Mouse (Mus musculus): Measurements from ENCODE around the gene Cdc7.
"Not testable (repeated sequence)": the region's sequence is repeated elsewhere in the genome, so short reads cannot be mapped to it uniquely, and the experiment has no call there.

Cdc7 gene

GRCm38 (mm10) chr5:106963584-106964512 lies at the start of gene Cdc7:
Gene Cdc7, plus strand, starts transcription at chr5:106964322.
- peak; percentile 95 for DNase-seq

GRCm38 (mm10) chr5:106919315-106919714 lies 44.8 kb upstream of the Cdc7 start:
- DNase-seq, result no peak

GRCm38 (mm10) chr5:106925488-106926368 lies 38.4 kb upstream of the Cdc7 start, which contains the start of gene Hfm1:
Gene Hfm1, minus strand, starts transcription at chr5:106926321.
- peak; percentile 46 for DNase-seq

- no peak for DNase-seq
Observed at GRCm38 (mm10) chr5:106926369-106926686, 37.8 kb upstream of the Cdc7 start.

- no peak for DNase-seq
Observed at GRCm38 (mm10) chr5:106927996-106928395, 36.1 kb upstream of the Cdc7 start.

- DNase-seq, result no peak
Observed at GRCm38 (mm10) chr5:106946342-106946741, 17.8 kb upstream of the Cdc7 start.

- DNase-seq, result no peak
Observed at GRCm38 (mm10) chr5:106948683-106949082, 15.4 kb upstream of the Cdc7 start.

- no peak for DNase-seq
Observed at GRCm38 (mm10) chr5:106956467-106956866, 7.7 kb upstream of the Cdc7 start.

GRCm38 (mm10) chr5:106959031-106959430 lies 5.1 kb upstream of the Cdc7 start:
- DNase-seq, result peak; percentile 45

- DNase-seq, result no peak
Observed at GRCm38 (mm10) chr5:106960451-106960850, 3.7 kb upstream of the Cdc7 start.

- DNase-seq, result no peak
Observed at GRCm38 (mm10) chr5:106964513-106965014, 442 bp downstream of the Cdc7 start.

- no peak for DNase-seq
Observed at GRCm38 (mm10) chr5:106966443-106966842, 2.3 kb downstream of the Cdc7 start.

- DNase-seq, result no peak
Observed at GRCm38 (mm10) chr5:106967578-106967977, 3.5 kb downstream of the Cdc7 start.

- DNase-seq, result no peak
Observed at GRCm38 (mm10) chr5:106973883-106974282, 9.8 kb downstream of the Cdc7 start.

GRCm38 (mm10) chr5:106979156-106979555 lies 15.0 kb downstream of the Cdc7 start:
- DNase-seq, result no peak

- DNase-seq, result no peak
Observed at GRCm38 (mm10) chr5:106982298-106982952, 18.3 kb downstream of the Cdc7 start.

- DNase-seq, result not testable (repeated sequence)
Observed at GRCm38 (mm10) chr5:106984934-106985333, 20.8 kb downstream of the Cdc7 start.

- DNase-seq, result no peak
Observed at GRCm38 (mm10) chr5:106985594-106985993, 21.5 kb downstream of the Cdc7 start.

- peak; percentile 52 for DNase-seq
Observed at GRCm38 (mm10) chr5:106989181-106989580, 25.1 kb downstream of the Cdc7 start.

- DNase-seq, result no peak
Observed at GRCm38 (mm10) chr5:106989786-106990185, 25.7 kb downstream of the Cdc7 start.

- DNase-seq, result peak; percentile 72
Observed at GRCm38 (mm10) chr5:106990639-106991299, 26.6 kb downstream of the Cdc7 start.

- DNase-seq, result peak; percentile 48
Observed at GRCm38 (mm10) chr5:106991300-106991929, 27.3 kb downstream of the Cdc7 start.
